In genomic region chr11:116492507-116492906, GRCm38 (mm10) we compare ENCODE assay signal across 9 mouse cellular contexts. TPM values are rescaled to one million over a fixed set of nuclear protein-coding genes. Genes with fewer than 3 reads are reported as not detected.
"Had no signal": no experiment of that assay in that cellular context is flagged by ENCODE, and none has a peak within 500 bp of the region (broad histone marks: within the 10 kb centered on the region; RNA-seq: fewer than 3 reads in every experiment).

No protein-coding gene starts in this region.

RNA-seq across cellular contexts. Expression of gene Qrich2, which starts 26.5 kb away (rescaled TPM):
- polyA plus RNA-seq: embryonic facial prominence, embryonic 11.5 days; erythroblast, embryonic 14.5 days; forebrain, embryonic 11.5 days; forebrain, embryonic 12.5 days; forebrain, embryonic 13.5 days; forebrain, embryonic 14.5 days; forebrain, embryonic 15.5 days; forebrain, postnatal 0 days; frontal cortex, adult 2 months had no signal
